Mouse (Mus musculus) MEL (cell line): ENCODE measurements at regions not wholly inside any gene's neighbourhood (a gene's known extent, or its start where the extent isn't known, plus 50 kb on each side); places are given as distances from the start of the nearest gene placed in this dataset.

ENCODE experiments used
- DNase-seq: peaks from one replicate; pipeline ENCODE4 v3.0.0; 2011; ENCODE audit warnings: low read depth, low spot score
- H3K27ac ChIP-seq: 2 replicates; pipeline ENCODE4 v1.5.1; 2012; ENCODE audit warnings: low read depth, mild to moderate bottlenecking, control low read depth, low read length, moderate library complexity; ENCODE audit not compliant: control insufficient read depth
- H3K27me3 ChIP-seq, 2 experiments: fragments of 150-350 bp in 1 of 2; sonication (generic) in 1 of 2; 2 replicates each; pipeline ENCODE4 v1.6.1; 2012; ENCODE audit warnings: low read length in 2 of 2, mild to moderate bottlenecking in 2 of 2, improper control_type of control experiment in 1 of 2, moderate library complexity in 1 of 2; ENCODE audit not compliant: insufficient read depth in 2 of 2, control insufficient read depth in 1 of 2
- H3K36me3 ChIP-seq, 2 experiments: 2 replicates each; pipeline ENCODE4 v1.6.1; 2012 to 2014; ENCODE audit warnings: low read length in 2 of 2, improper control_type of control experiment in 1 of 2, inconsistent platforms in 1 of 2, mild to moderate bottlenecking in 1 of 2; ENCODE audit not compliant: insufficient read depth in 2 of 2, control insufficient read depth in 1 of 2
- H3K4me1 ChIP-seq, 2 experiments: fragments of 150-350 bp in 1 of 2; sonication (generic) in 1 of 2; 2 replicates each; pipeline ENCODE4 v1.6.1; 2012; ENCODE audit warnings: low read length in 2 of 2, improper control_type of control experiment in 1 of 2, mild to moderate bottlenecking in 1 of 2; ENCODE audit not compliant: insufficient read depth in 2 of 2, control insufficient read depth in 1 of 2
- H3K4me3 ChIP-seq, 2 experiments: fragments of 150-350 bp in 1 of 2; sonication (generic) in 1 of 2; 2 replicates each; pipeline ENCODE4 v1.5.1; 2012; ENCODE audit warnings: low read depth in 2 of 2, low read length in 2 of 2, mild to moderate bottlenecking in 2 of 2, moderate library complexity in 2 of 2, control low read depth in 1 of 2, improper control_type of control experiment in 1 of 2; ENCODE audit not compliant: control insufficient read depth in 1 of 2, insufficient read depth in 1 of 2
- H3K79me2 ChIP-seq: 2 replicates; pipeline ENCODE4 v1.6.1; 2012; ENCODE audit warnings: mild to moderate bottlenecking, low read length, moderate library complexity; ENCODE audit not compliant: control insufficient read depth, poor library complexity, insufficient read depth
- H3K9ac ChIP-seq: 2 replicates; pipeline ENCODE4 v1.6.1; 2012; ENCODE audit warnings: low read depth, mild to moderate bottlenecking, control low read depth, low read length, moderate library complexity; ENCODE audit not compliant: control insufficient read depth, poor library complexity, severe bottlenecking
- H3K9me3 ChIP-seq: fragments of 150-350 bp; sonication (generic); replicated peaks from 2 replicates; pipeline ENCODE4 v1.6.1; 2012; ENCODE audit warnings: mild to moderate bottlenecking, low read length, improper control_type of control experiment, moderate library complexity; ENCODE audit not compliant: insufficient read depth
- BHLHE40 ChIP-seq: IDR thresholded peaks from 2 replicates; pipeline ENCODE4 v1.6.1; 2012; ENCODE audit warnings: low read depth, mild to moderate bottlenecking, inconsistent platforms, low read length, improper control_type of control experiment, borderline replicate concordance
- CHD1 ChIP-seq: IDR thresholded peaks from 2 replicates; pipeline ENCODE4 v1.6.1; 2012; ENCODE audit warnings: low read depth, mild to moderate bottlenecking, inconsistent platforms, low read length, improper control_type of control experiment
- CTCF ChIP-seq, 3 experiments: IDR thresholded peaks in 2 of 3; conservative IDR thresholded peaks in 1 of 3; 2 replicates each; pipeline ENCODE4 v1.5.1; 2011 to 2012; ENCODE audit warnings: low read length in 3 of 3, low read depth in 2 of 3, mild to moderate bottlenecking in 2 of 3, improper control_type of control experiment in 1 of 3, inconsistent platforms in 1 of 3, mixed read lengths in 1 of 3, moderate library complexity in 1 of 3; ENCODE audit not compliant: control insufficient read depth in 1 of 3, insufficient read depth in 1 of 3, poor library complexity in 1 of 3, severe bottlenecking in 1 of 3
- E2F4 ChIP-seq: IDR thresholded peaks from 2 replicates; pipeline ENCODE4 v1.6.1; 2011; ENCODE audit warnings: low read depth, low read length, improper control_type of control experiment, borderline replicate concordance
- ELF1 ChIP-seq: IDR thresholded peaks from 2 replicates; pipeline ENCODE4 v1.6.1; 2014; ENCODE audit warnings: low read depth, mild to moderate bottlenecking, inconsistent platforms, low read length, improper control_type of control experiment, moderate library complexity
- ETS1 ChIP-seq: IDR thresholded peaks from 2 replicates; pipeline ENCODE4 v1.6.1; 2012; ENCODE audit warnings: low read depth, mild to moderate bottlenecking, inconsistent platforms, low read length, improper control_type of control experiment, moderate library complexity
- GABPA ChIP-seq: IDR thresholded peaks from 2 replicates; pipeline ENCODE4 v1.6.1; 2012; ENCODE audit warnings: low read depth, mild to moderate bottlenecking, inconsistent platforms, low read length, improper control_type of control experiment, moderate library complexity
- GATA1 ChIP-seq: IDR thresholded peaks from 2 replicates; pipeline ENCODE4 v1.6.1; 2011; ENCODE audit warnings: low read depth, low read length, improper control_type of control experiment
- HCFC1 ChIP-seq: IDR thresholded peaks from 2 replicates; pipeline ENCODE4 v1.6.1; 2012; ENCODE audit warnings: low read depth, mild to moderate bottlenecking, inconsistent platforms, low read length, improper control_type of control experiment, moderate library complexity
- JUND ChIP-seq: IDR thresholded peaks from 2 replicates; pipeline ENCODE4 v1.6.1; 2011; ENCODE audit warnings: low read depth, mild to moderate bottlenecking, improper control_type of control experiment, low read length
- KAT2A ChIP-seq: conservative IDR thresholded peaks from 2 replicates; pipeline ENCODE4 v1.6.1; 2012; ENCODE audit warnings: low read depth, low read length, improper control_type of control experiment, inconsistent platforms
- MAX ChIP-seq: IDR thresholded peaks from 2 replicates; pipeline ENCODE4 v1.6.1; 2011; ENCODE audit warnings: low read length, improper control_type of control experiment
- MXI1 ChIP-seq: IDR thresholded peaks from 2 replicates; pipeline ENCODE4 v1.6.1; 2011; ENCODE audit warnings: mild to moderate bottlenecking, low read depth, low read length, improper control_type of control experiment
- POLR2A ChIP-seq, 2 experiments: IDR thresholded peaks; 2 replicates each; pipeline ENCODE4 v1.6.1; 2011 to 2012; ENCODE audit warnings: low read length in 2 of 2, mild to moderate bottlenecking in 2 of 2, control low read depth in 1 of 2, improper control_type of control experiment in 1 of 2, low read depth in 1 of 2, moderate library complexity in 1 of 2; ENCODE audit not compliant: control insufficient read depth in 1 of 2, insufficient read depth in 1 of 2, poor library complexity in 1 of 2
- POLR2AphosphoS2 ChIP-seq: IDR thresholded peaks from 2 replicates; pipeline ENCODE4 v1.6.1; 2011; ENCODE audit warnings: low read length, improper control_type of control experiment
- POLR2AphosphoS5 ChIP-seq: IDR thresholded peaks from 2 replicates; pipeline ENCODE4 v1.6.1; 2012; ENCODE audit warnings: low read depth, borderline replicate concordance, mild to moderate bottlenecking, inconsistent platforms, low read length, moderate library complexity, mixed read lengths
- SMC3 ChIP-seq: IDR thresholded peaks from 2 replicates; pipeline ENCODE4 v1.6.1; 2011; ENCODE audit warnings: low read depth, low read length, improper control_type of control experiment
- TBP ChIP-seq: IDR thresholded peaks from 2 replicates; pipeline ENCODE4 v1.8.0; 2011; ENCODE audit warnings: low read depth, low read length, improper control_type of control experiment
- UBTF ChIP-seq: IDR thresholded peaks from 2 replicates; pipeline ENCODE4 v1.6.1; 2012; ENCODE audit warnings: low read depth, mild to moderate bottlenecking, inconsistent platforms, low read length, improper control_type of control experiment, moderate library complexity, borderline replicate concordance; ENCODE audit not compliant: insufficient read depth
- USF1 ChIP-seq: IDR thresholded peaks from 2 replicates; pipeline ENCODE4 v1.6.1; 2014; ENCODE audit warnings: low read depth, mild to moderate bottlenecking, inconsistent platforms, low read length, improper control_type of control experiment, moderate library complexity
- ZC3H11A ChIP-seq: IDR thresholded peaks from 2 replicates; pipeline ENCODE4 v1.6.1; 2012; ENCODE audit warnings: low read depth, mild to moderate bottlenecking, inconsistent platforms, low read length, improper control_type of control experiment
- ZKSCAN1 ChIP-seq: IDR thresholded peaks from 2 replicates; pipeline ENCODE4 v1.6.1; 2012; ENCODE audit warnings: low read depth, mild to moderate bottlenecking, inconsistent platforms, low read length, improper control_type of control experiment, moderate library complexity
- ZNF384 ChIP-seq: IDR thresholded peaks from 2 replicates; pipeline ENCODE4 v1.6.1; 2012; ENCODE audit warnings: low read depth, mild to moderate bottlenecking, inconsistent platforms, low read length, improper control_type of control experiment

- H3K79me2 ChIP-seq, result no peaks in the 10 kb centered on the region
- H3K27me3 ChIP-seq, result no peaks in the 10 kb centered on the region
- H3K36me3 ChIP-seq, result no peaks in the 10 kb centered on the region
- no peak overlapping the region for H3K27ac ChIP-seq
- no peak overlapping the region for H3K4me3 ChIP-seq
- no peaks in the 10 kb centered on the region for H3K9me3 ChIP-seq
- H3K9ac ChIP-seq, result no peak overlapping the region
- no peak for TF ChIP-seq ZKSCAN1
- no peak for TF ChIP-seq BHLHE40
- TF ChIP-seq ETS1, result no peak
- TF ChIP-seq SMC3, result no peak
- TF ChIP-seq POLR2AphosphoS2, result no peak
- TF ChIP-seq POLR2AphosphoS5, result no peak
- no peak for DNase-seq
- no peaks in the 10 kb centered on the region for H3K4me1 ChIP-seq
These were observed 2772.7 kb upstream of the 5930422O12Rik start for GRCm38 (mm10) chr8:30655749-30656241.

- H3K9me3 ChIP-seq, result no peaks in the 10 kb centered on the region
- no peak for TF ChIP-seq KAT2A
- no peak for TF ChIP-seq ELF1
- no peak for TF ChIP-seq GABPA
- TF ChIP-seq HCFC1, result no peak
- no peak for TF ChIP-seq USF1
- no peak for TF ChIP-seq POLR2AphosphoS5
- TF ChIP-seq ZC3H11A, result no peak
- TF ChIP-seq E2F4, result no peak
- TF ChIP-seq MXI1, result no peak
- no peak for TF ChIP-seq UBTF
- TF ChIP-seq TBP, result no peak
- no peak for TF ChIP-seq MAX
- TF ChIP-seq BHLHE40, result no peak
- no peak for TF ChIP-seq CHD1
- no peak for TF ChIP-seq POLR2A (IDR thresholded peaks at IDR 0.05; ENCODE audit: control insufficient read depth in 1 of 2, insufficient read depth in 1 of 2, low read depth in 1 of 2, low read length in 2 of 2, poor library complexity in 1 of 2)
- TF ChIP-seq GATA1, result no peak
- no peak for TF ChIP-seq CTCF (IDR thresholded peaks at IDR 0.05 in 2 of 3, conservative IDR thresholded peaks at IDR 0.05 in 1 of 3; ENCODE audit: control insufficient read depth in 1 of 3, insufficient read depth in 1 of 3, low read depth in 2 of 3, low read length in 3 of 3, poor library complexity in 1 of 3, severe bottlenecking in 1 of 3)
- no peak for TF ChIP-seq ZNF384
- no peak for TF ChIP-seq JUND
- no peaks in the 10 kb centered on the region for H3K79me2 ChIP-seq
- DNase-seq, result no peak
- no peak overlapping the region for H3K4me3 ChIP-seq
- H3K36me3 ChIP-seq, result no peaks in the 10 kb centered on the region
- H3K4me1 ChIP-seq, result no peaks in the 10 kb centered on the region
- no peak overlapping the region for H3K27ac ChIP-seq
- no peaks in the 10 kb centered on the region for H3K27me3 ChIP-seq
- H3K9ac ChIP-seq, result no peak overlapping the region
These were observed 2767.2 kb upstream of the 5930422O12Rik start for GRCm38 (mm10) chr8:30661261-30661660.
